Mouse (Mus musculus) cerebellum, adult 9-11 months (tissue): ENCODE measurements around the gene Gm45711.
"Not testable (repeated sequence)": the region's sequence is repeated elsewhere in the genome, so short reads cannot be mapped to it uniquely, and the experiment has no call there.

Experiments
- DNase-seq: peaks from one replicate; pipeline ENCODE4 v3.0.0; 2022

The Gm45711 gene

GRCm38 (mm10) chr8:104313311-104313710 lies 3.4 kb upstream of the Gm45711 start:
- DNase-seq: no peak

GRCm38 (mm10) chr8:104312023-104312422 lies 2.1 kb upstream of the Gm45711 start:
- not testable (repeated sequence) for DNase-seq

GRCm38 (mm10) chr8:104308341-104308740 lies 1.5 kb downstream of the Gm45711 start:
- DNase-seq: not testable (repeated sequence)

GRCm38 (mm10) chr8:104304962-104305361 lies 4.9 kb downstream of the Gm45711 start:
- DNase-seq: no peak

GRCm38 (mm10) chr8:104302536-104302935 lies 7.3 kb downstream of the Gm45711 start:
- not testable (repeated sequence) for DNase-seq

GRCm38 (mm10) chr8:104301577-104301976 lies 8.3 kb downstream of the Gm45711 start:
- not testable (repeated sequence) for DNase-seq

GRCm38 (mm10) chr8:104294396-104294795 lies 15.5 kb downstream of the Gm45711 start:
- no peak for DNase-seq

- not testable (repeated sequence) for DNase-seq
These were observed 16.8 kb downstream of the Gm45711 start, which contains the start of gene Cmtm2a for GRCm38 (mm10) chr8:104293081-104293480. Gene Cmtm2a, minus strand, starts transcription at chr8:104293181.

GRCm38 (mm10) chr8:104268937-104269440 lies 40.9 kb downstream of the Gm45711 start:
- no peak for DNase-seq

GRCm38 (mm10) chr8:104268368-104268767 lies 41.5 kb downstream of the Gm45711 start:
- no peak for DNase-seq

- DNase-seq: not testable (repeated sequence)
These were observed 45.5 kb downstream of the Gm45711 start for GRCm38 (mm10) chr8:104264271-104264935.

- DNase-seq: not testable (repeated sequence)
These were observed 48.1 kb downstream of the Gm45711 start for GRCm38 (mm10) chr8:104261802-104262201.

- DNase-seq: no peak
These were observed 56.9 kb downstream of the Gm45711 start for GRCm38 (mm10) chr8:104253016-104253415.

- DNase-seq: no peak
These were observed 58.4 kb downstream of the Gm45711 start for GRCm38 (mm10) chr8:104251461-104251860.

GRCm38 (mm10) chr8:104250439-104251367 lies 59.2 kb downstream of the Gm45711 start, which contains the start of gene Cklf:
Gene Cklf, plus strand, starts transcription at chr8:104250861.
- DNase-seq: peak; percentile 77

GRCm38 (mm10) chr8:104249442-104249996 lies 60.4 kb downstream of the Gm45711 start:
- no peak for DNase-seq

- DNase-seq: peak; percentile 68
These were observed 61.6 kb downstream of the Gm45711 start, which contains the start of gene Tk2 for GRCm38 (mm10) chr8:104248276-104248675. Gene Tk2, minus strand, starts transcription at chr8:104248558.

GRCm38 (mm10) chr8:104247908-104248275 lies 62.0 kb downstream of the Gm45711 start:
- peak; percentile 55 for DNase-seq

- DNase-seq: peak; percentile 21
These were observed 62.6 kb downstream of the Gm45711 start for GRCm38 (mm10) chr8:104247054-104247907.

- DNase-seq: no peak
These were observed 63.3 kb downstream of the Gm45711 start for GRCm38 (mm10) chr8:104246621-104247020.

GRCm38 (mm10) chr8:104242038-104242644 lies 67.7 kb downstream of the Gm45711 start:
- DNase-seq: no peak
